Mouse (Mus musculus): ENCODE data around the gene Kbtbd7. TPM values are rescaled to one million over a fixed set of nuclear protein-coding genes. Genes with fewer than 3 reads are reported as not detected.
"Not testable (repeated sequence)": the region's sequence is repeated elsewhere in the genome, so short reads cannot be mapped to it uniquely, and the experiment has no call there.

The Kbtbd7 gene
- polyA plus RNA-seq, 1 experiment from 2014 or later, result 8.1 TPM

- ATAC-seq (replicated peaks; ENCODE audit: low FRiP score) (peak; percentile 88), DNase-seq (ENCODE audit: low spot score) (peak; percentile 77)
- no peaks in the 10 kb centered on the region for H3K27me3 ChIP-seq (replicated peaks; ENCODE audit: control insufficient read depth, insufficient read depth, low read length)
- WGBS, result 17% methylated on average over 23 of the region's 23 CpGs
- peaks cover 7% of the 10 kb centered on the region; the same call in 1 of the 2 replicates for H3K36me3 ChIP-seq (ENCODE audit: control insufficient read depth, insufficient read depth, low read length)
- peak within 1 kb of the TSS; percentile 77 for H3K4me2 ChIP-seq
- peak within 1 kb of the TSS; percentile 82 for H3K27ac ChIP-seq (ENCODE audit: low read depth, low read length)
- H3K9me3 ChIP-seq (ENCODE audit: control insufficient read depth, low read length), result no peaks in the 10 kb centered on the region
- peak within 1 kb of the TSS; percentile 67 for H3K4me3 ChIP-seq (ENCODE audit: low read depth, low read length)
- no peaks in the 10 kb centered on the region; the same call in 1 of the 2 replicates for H3K4me1 ChIP-seq (replicated peaks; ENCODE audit: control insufficient read depth, insufficient read depth, low read length)
- peak within 1 kb of the TSS; percentile 80 for H3K9ac ChIP-seq (ENCODE audit: low read depth, low read length)
These were observed 28.8 kb upstream of the Kbtbd7 start, which contains the start of gene Mtrf1 for GRCm38 (mm10) chr14:79397321-79398122. Gene Mtrf1, plus strand, starts transcription at chr14:79397772.

- no peak for ATAC-seq (replicated peaks; ENCODE audit: low FRiP score)
- peaks cover 2% of the 10 kb centered on the region; the same call in 1 of the 2 replicates for H3K36me3 ChIP-seq (ENCODE audit: control insufficient read depth, insufficient read depth, low read length)
- WGBS, result 66% methylated on average over 2 of the region's 2 CpGs
These were observed 18.7 kb upstream of the Kbtbd7 start for GRCm38 (mm10) chr14:79407641-79408040.

GRCm38 (mm10) chr14:79409278-79409830 lies 17.0 kb upstream of the Kbtbd7 start:
- H3K9ac ChIP-seq (ENCODE audit: low read depth, low read length), result no peak overlapping the region
- peaks cover 4% of the 10 kb centered on the region; the same call in 1 of the 2 replicates for H3K36me3 ChIP-seq (ENCODE audit: control insufficient read depth, insufficient read depth, low read length)
- ATAC-seq (replicated peaks; ENCODE audit: low FRiP score) (no peak), DNase-seq (ENCODE audit: low spot score) (no peak)
- no peaks in the 10 kb centered on the region for H3K4me1 ChIP-seq (replicated peaks; ENCODE audit: control insufficient read depth, insufficient read depth, low read length)
- 83% methylated on average over 6 of the region's 6 CpGs for WGBS
- H3K27ac ChIP-seq (ENCODE audit: low read depth, low read length), result no peak overlapping the region
- no peaks in the 10 kb centered on the region for H3K27me3 ChIP-seq (replicated peaks; ENCODE audit: control insufficient read depth, insufficient read depth, low read length)
- no peaks in the 10 kb centered on the region for H3K9me3 ChIP-seq (ENCODE audit: control insufficient read depth, low read length)
- H3K4me2 ChIP-seq, result no peak overlapping the region
- no peak overlapping the region for H3K4me3 ChIP-seq (ENCODE audit: low read depth, low read length)

More at GRCm38 (mm10) chr14:79407641-79408040, 18.7 kb upstream of the Kbtbd7 start:
- Histone ChIP-seq H3K9ac (ENCODE audit: low read depth, low read length) (no peak overlapping the region), H3K4me3 (ENCODE audit: low read depth, low read length) (no peak overlapping the region), H3K27me3 (replicated peaks; ENCODE audit: control insufficient read depth, insufficient read depth, low read length) (no peaks in the 10 kb centered on the region), H3K4me1 (replicated peaks; ENCODE audit: control insufficient read depth, insufficient read depth, low read length) (no peaks in the 10 kb centered on the region), H3K4me2 (no peak overlapping the region), H3K9me3 (ENCODE audit: control insufficient read depth, low read length) (no peaks in the 10 kb centered on the region), H3K27ac (ENCODE audit: low read depth, low read length) (no peak overlapping the region)
- no peak for DNase-seq (ENCODE audit: low spot score)

- Histone ChIP-seq H3K36me3 (ENCODE audit: control insufficient read depth, insufficient read depth, low read length) (peaks cover 4% of the 10 kb centered on the region; the same call in 1 of the 2 replicates), H3K4me3 (ENCODE audit: low read depth, low read length) (no peak overlapping the region), H3K9me3 (ENCODE audit: control insufficient read depth, low read length) (no peaks in the 10 kb centered on the region), H3K27ac (ENCODE audit: low read depth, low read length) (no peak overlapping the region), H3K9ac (ENCODE audit: low read depth, low read length) (no peak overlapping the region), H3K4me2 (no peak overlapping the region), H3K27me3 (replicated peaks; ENCODE audit: control insufficient read depth, insufficient read depth, low read length) (no peaks in the 10 kb centered on the region), H3K4me1 (replicated peaks; ENCODE audit: control insufficient read depth, insufficient read depth, low read length) (no peaks in the 10 kb centered on the region)
- ATAC-seq (replicated peaks; ENCODE audit: low FRiP score), result no peak
- 80% methylated on average over 2 of the region's 2 CpGs for WGBS
- DNase-seq (ENCODE audit: low spot score), result no peak
These were observed 15.6 kb upstream of the Kbtbd7 start for GRCm38 (mm10) chr14:79410662-79411061.

- ATAC-seq (replicated peaks; ENCODE audit: low FRiP score), result no peak
- H3K9me3 ChIP-seq (ENCODE audit: control insufficient read depth, low read length), result no peaks in the 10 kb centered on the region
- WGBS, result 88% methylated on average over 6 of the region's 6 CpGs
These were observed 13.2 kb upstream of the Kbtbd7 start for GRCm38 (mm10) chr14:79413121-79413520.

DNA sequence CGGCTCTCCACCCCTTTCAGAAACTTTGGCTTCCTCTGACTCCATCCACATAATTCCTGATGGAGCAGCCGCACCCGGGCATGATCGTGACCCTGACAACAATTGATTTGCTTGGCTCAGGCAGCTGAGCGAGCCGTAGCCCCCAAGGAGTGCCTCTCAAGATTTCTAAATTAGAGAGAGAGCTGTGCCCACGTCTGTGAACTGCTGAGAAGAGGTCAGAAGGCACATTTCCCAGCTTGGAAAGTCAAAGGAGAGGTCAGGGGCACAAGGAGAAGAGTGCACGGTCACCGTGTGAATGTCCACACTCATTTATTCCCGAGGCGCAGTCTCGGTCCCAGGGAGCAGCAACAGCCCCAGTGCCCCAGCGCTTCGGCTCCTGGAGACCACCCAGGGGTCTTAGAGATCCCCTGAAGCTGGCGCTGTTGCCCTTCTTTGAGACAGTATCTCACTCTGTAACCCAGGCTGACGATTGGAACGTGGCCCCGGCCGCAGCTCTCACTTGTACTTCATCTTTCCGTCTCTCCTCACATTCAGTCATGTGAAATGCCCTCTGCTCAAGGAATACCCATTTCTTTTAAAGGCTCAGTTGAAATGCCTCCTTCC lies 6.1 kb upstream of the Kbtbd7 start:
- Histone ChIP-seq H3K4me2 (no peak overlapping the region), H3K9me3 (ENCODE audit: control insufficient read depth, low read length) (no peaks in the 10 kb centered on the region), H3K36me3 (ENCODE audit: control insufficient read depth, insufficient read depth, low read length) (peaks cover 2% of the 10 kb centered on the region; the same call in 1 of the 2 replicates), H3K27me3 (replicated peaks; ENCODE audit: control insufficient read depth, insufficient read depth, low read length) (no peaks in the 10 kb centered on the region), H3K27ac (ENCODE audit: low read depth, low read length) (no peak overlapping the region), H3K4me1 (replicated peaks; ENCODE audit: control insufficient read depth, insufficient read depth, low read length) (no peaks in the 10 kb centered on the region), H3K9ac (ENCODE audit: low read depth, low read length) (no peak overlapping the region), H3K4me3 (ENCODE audit: low read depth, low read length) (no peak overlapping the region)
- 79% methylated on average over 20 of the region's 20 CpGs for WGBS
- ATAC-seq (replicated peaks; ENCODE audit: low FRiP score) (no peak), DNase-seq (ENCODE audit: low spot score) (no peak)

More at GRCm38 (mm10) chr14:79413121-79413520, 13.2 kb upstream of the Kbtbd7 start:
- Histone ChIP-seq H3K4me2 (no peak overlapping the region), H3K9ac (ENCODE audit: low read depth, low read length) (no peak overlapping the region), H3K4me3 (ENCODE audit: low read depth, low read length) (no peak overlapping the region), H3K4me1 (replicated peaks; ENCODE audit: control insufficient read depth, insufficient read depth, low read length) (no peaks in the 10 kb centered on the region), H3K27me3 (replicated peaks; ENCODE audit: control insufficient read depth, insufficient read depth, low read length) (no peaks in the 10 kb centered on the region), H3K36me3 (ENCODE audit: control insufficient read depth, insufficient read depth, low read length) (peaks cover 4% of the 10 kb centered on the region; the same call in 1 of the 2 replicates), H3K27ac (ENCODE audit: low read depth, low read length) (no peak overlapping the region)
- DNase-seq (ENCODE audit: low spot score), result no peak

GRCm38 (mm10) chr14:79426730-79427365 lies 537 bp downstream of the Kbtbd7 start:
- not testable (repeated sequence) for DNase-seq (ENCODE audit: low spot score)
- ATAC-seq (replicated peaks; ENCODE audit: low FRiP score), result peak; percentile 51
- 57% methylated on average over 5 of the region's 59 CpGs for WGBS

DNA sequence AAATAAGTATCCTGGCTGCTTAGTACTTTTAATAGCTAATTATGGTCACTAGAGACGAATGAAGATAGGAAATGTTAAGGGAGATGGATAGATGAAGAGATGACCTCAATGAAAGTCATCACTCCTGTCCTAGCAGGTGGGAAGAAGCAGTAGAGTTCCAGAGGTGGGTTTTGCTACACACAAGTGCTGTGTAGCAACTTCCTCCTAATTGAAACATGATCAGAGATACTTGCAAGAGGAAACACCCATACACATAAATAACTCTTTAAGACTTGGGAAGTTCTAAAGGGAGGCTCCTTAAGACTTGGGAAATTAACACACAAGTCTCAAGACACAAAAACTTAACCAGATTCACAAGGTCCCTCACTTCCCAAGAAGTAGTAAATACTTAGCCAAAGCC lies 7.8 kb downstream of the Kbtbd7 start:
- no peak overlapping the region for H3K27ac ChIP-seq (ENCODE audit: low read depth, low read length)
- no peak overlapping the region for H3K4me3 ChIP-seq (ENCODE audit: low read depth, low read length)
- WGBS, result 81% methylated on average over 1 of the region's 1 CpGs
- no peaks in the 10 kb centered on the region for H3K27me3 ChIP-seq (replicated peaks; ENCODE audit: control insufficient read depth, insufficient read depth, low read length)
- peaks cover 3% of the 10 kb centered on the region; the same call in 1 of the 2 replicates for H3K36me3 ChIP-seq (ENCODE audit: control insufficient read depth, insufficient read depth, low read length)
- H3K4me2 ChIP-seq, result no peak overlapping the region
- DNase-seq (ENCODE audit: low spot score) (no peak), ATAC-seq (replicated peaks; ENCODE audit: low FRiP score) (no peak)
- no peak overlapping the region for H3K9ac ChIP-seq (ENCODE audit: low read depth, low read length)
- no peaks in the 10 kb centered on the region for H3K9me3 ChIP-seq (ENCODE audit: control insufficient read depth, low read length)
- H3K4me1 ChIP-seq (replicated peaks; ENCODE audit: control insufficient read depth, insufficient read depth, low read length), result no peaks in the 10 kb centered on the region

More at GRCm38 (mm10) chr14:79426730-79427365, 537 bp downstream of the Kbtbd7 start:
- not testable (repeated sequence) for H3K36me3 ChIP-seq (ENCODE audit: control insufficient read depth, insufficient read depth, low read length); H3K4me1 ChIP-seq (replicated peaks; ENCODE audit: control insufficient read depth, insufficient read depth, low read length); H3K9me3 ChIP-seq (ENCODE audit: control insufficient read depth, low read length); H3K27me3 ChIP-seq (replicated peaks; ENCODE audit: control insufficient read depth, insufficient read depth, low read length)
- Histone ChIP-seq H3K9ac (ENCODE audit: low read depth, low read length) (peak overlapping the region; percentile 57), H3K4me3 (ENCODE audit: low read depth, low read length) (peak overlapping the region; percentile 50), H3K27ac (ENCODE audit: low read depth, low read length) (peak overlapping the region; percentile 79; the same call in 1 of the 2 replicates), H3K4me2 (peak overlapping the region; percentile 59)

All from liver, embryonic 11.5 days (tissue).